Mouse (Mus musculus) testis, postnatal 14 days (tissue): Measurements from ENCODE around the gene Sergef.

Experiments used
- DNase-seq: peaks from one replicate; pipeline ENCODE4 v3.0.0; 2021; ENCODE audit warnings: low spot score

Gene Sergef

DNA sequence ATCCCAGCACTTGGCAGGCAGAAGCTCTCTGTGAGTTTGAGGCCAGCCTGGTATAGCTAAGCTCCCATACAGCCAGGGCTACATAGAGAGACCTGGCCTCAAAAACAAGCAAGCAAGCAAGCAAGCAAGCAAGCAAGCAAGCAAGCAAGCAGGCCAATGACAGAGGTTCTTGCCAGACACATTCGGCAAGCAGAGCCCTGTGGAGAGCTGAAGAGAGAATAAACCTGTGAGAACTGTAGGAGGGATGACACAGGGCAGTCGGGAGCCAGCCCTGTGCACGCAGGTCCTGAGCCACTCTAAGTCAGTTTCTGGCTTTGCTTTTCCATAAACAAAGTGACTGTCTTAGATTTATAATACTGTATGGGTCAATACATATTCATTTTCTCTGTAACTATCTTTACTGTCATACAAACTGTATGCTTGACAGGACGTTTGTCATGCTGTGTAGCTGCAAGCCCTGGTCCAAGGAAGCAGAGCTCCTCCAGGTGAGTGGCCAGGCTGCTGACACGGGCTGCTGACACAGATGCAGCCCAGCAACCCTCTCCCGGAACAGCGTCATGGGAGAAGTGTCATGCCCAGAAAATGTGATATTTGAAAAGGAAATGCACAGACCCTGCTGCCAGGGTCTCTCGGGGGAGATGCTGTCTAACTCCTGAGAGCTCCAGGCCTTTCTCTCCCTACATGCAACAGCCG is 192.0 kb downstream of the Sergef start:
- DNase-seq = no peak

DNA sequence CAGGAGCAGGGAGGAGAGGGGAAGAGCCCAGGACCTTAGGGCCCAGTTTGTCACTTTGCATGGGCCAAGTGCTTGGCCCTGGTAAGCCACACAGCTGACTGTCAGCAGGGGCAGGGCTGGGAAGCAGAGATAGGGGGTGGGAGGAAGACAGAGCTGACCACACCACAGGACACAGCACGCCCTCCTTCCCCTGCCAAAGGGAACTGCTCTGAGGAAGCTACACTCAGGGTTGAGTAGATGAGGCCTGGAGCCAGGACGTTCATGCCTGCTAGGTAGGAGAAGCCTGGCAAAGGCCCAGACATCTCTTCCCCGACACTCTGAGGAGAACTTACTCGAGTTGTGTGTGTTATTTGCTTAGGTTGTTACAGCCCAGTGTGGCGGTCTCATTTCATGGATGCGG is 193.7 kb downstream of the Sergef start:
- no peak for DNase-seq

DNA sequence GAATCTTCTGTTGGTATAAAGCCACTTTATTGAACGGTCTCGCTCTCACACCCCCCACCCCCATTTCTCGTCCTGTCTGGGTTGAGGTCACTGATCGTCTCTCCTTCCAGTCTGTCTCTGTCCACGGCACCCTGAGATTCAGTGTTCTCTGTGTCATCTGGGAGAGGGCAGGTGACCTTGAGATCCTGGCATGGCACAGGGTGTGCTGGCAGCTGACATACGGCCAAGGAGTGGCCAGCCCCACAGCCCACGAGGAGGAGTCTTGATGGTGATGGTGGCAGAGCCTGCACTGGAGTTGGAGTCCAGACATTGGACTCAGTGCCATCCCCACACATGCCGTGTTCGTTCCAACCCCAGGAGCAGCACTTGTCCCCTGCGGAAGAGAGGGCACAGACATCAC is 196.4 kb downstream of the Sergef start:
- no peak for DNase-seq

DNA sequence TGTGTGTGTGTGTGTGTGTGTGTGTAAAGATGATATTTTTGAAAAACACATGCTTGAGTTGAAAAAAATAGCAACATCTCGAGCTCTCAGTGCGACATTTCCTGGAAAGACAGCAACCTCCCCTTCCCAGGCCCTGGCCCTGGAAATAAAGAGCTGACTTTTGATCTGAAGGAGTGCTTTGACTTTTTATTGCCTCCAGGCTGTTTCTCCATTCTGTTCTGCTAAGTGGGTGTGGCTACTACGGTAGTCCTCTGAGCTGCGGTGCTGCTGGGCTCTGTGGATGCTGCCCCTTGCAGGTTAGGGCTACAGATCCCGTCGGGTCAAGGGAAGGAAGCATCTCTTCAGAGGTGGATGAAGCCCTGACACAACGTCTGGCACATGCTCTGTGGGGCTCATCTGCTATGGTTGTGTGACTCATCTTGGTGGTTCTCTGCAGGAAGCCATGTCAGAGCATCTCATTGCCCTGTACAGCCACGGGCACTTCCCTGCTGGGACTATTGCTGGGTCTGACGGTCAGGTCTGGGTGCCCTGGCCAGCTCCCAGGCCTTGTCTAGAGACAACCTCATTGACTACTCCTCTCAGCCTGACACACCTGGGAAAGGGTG is 201.0 kb downstream of the Sergef start:
- no peak for DNase-seq

DNA sequence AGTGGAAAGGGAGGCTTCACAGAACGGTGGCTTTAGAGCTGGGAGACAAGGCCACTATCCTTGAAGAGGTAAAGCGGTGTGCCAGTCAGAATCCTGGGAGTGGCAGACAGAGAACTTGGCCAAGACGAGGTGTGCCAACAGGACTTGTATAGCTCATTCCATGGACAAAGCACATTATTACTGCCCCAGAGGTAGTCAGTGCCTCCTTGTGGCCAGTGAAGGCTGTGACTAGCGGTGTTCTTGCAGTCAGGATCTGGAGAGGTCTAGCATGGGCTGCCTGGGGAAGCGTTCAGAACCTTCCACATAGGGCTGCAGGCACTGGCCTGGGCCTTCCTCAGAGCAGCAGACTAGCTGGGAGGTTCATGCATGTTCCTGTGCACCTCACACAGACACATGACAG is 203.8 kb downstream of the Sergef start:
- no peak for DNase-seq

DNA sequence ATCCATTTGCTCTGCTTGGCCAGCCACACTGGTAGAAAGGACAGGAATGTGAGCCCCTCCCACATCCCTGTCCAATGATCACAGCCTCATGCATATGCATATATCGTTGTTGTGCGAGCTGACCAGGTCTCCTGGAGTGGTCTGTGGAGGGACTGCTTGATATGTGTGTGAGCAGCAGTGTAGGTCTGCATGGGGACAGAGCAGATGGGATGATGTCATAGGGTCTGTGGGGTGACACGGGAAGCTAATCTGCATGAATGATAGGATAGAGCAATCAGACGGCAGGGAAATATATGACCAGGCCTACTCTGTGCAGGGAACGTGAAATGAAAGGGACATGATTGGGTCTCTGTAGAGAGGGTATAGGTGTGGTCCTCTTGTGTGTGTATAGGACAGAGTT is 205.7 kb downstream of the Sergef start:
- no peak for DNase-seq

DNA sequence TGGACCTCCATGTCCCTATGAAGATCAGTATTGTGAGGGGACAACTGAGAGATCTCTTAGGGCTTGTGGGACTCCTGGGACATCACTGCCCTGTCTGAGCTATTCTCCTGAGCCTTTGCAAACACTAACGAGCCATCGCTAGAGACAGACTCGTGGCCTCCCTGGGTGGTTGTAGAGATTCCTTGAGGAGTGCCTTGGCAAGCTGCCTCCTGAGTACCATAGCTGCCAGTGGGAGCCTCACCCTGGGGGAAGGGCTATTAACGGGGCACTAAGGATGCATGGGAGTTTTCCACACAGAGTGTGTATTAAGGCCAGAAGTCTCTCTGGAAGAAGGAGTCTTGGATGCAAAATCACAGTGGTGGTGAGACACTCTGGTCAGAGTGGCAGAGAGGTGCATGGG is 214.6 kb downstream of the Sergef start:
- DNase-seq = no peak

DNA sequence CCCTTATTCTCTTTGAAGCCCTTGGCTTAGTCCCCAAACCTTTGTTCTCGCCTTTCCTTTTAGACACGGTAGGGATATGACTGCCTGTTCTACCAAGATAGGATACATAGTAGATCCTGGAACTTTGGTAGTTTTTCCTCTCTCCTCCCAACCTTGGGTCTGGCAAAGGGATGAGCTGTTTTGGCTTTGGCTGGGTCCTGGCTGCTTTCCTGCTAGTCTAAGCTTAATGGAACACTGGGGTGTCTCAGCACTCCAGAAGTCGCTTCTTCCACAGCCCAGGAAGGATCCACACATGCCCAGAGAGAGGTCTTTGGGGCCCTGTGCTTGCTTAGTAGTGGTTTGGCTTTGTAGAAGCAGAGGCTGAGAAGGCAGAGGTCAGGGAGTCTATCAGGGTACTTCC is 215.7 kb downstream of the Sergef start:
- no peak for DNase-seq

DNA sequence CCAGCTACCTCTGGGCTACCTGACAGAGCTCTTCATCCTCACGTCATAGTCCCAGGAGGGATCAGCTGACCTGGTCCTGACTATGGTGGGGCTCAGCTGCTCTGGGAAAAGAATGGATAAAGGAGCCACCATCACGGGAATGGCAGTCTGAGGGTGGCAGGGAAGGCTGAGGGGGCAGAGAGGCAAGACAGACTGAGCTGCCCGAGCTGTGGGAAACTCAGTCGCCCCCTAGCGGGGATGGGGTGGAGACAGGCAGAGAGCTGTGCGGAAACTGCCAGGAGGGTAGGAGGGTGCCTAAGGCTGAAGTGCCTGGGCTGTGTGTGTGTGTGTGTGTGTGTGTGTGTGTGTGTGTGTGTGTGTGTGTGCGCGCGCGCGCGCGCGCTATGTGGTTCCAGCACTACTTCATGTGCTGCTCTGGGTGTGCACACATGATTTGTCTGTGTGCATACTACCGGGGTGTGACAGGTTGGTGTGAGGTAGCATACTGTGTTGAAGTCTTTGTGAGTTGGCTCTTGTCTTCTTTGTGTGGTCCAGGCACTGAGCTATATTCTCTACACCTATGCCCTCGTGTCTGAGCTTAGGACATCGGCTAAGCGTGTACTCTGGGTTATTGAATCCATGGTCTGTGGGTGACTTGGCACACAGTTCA is 216.7 kb downstream of the Sergef start:
- no peak for DNase-seq

DNA sequence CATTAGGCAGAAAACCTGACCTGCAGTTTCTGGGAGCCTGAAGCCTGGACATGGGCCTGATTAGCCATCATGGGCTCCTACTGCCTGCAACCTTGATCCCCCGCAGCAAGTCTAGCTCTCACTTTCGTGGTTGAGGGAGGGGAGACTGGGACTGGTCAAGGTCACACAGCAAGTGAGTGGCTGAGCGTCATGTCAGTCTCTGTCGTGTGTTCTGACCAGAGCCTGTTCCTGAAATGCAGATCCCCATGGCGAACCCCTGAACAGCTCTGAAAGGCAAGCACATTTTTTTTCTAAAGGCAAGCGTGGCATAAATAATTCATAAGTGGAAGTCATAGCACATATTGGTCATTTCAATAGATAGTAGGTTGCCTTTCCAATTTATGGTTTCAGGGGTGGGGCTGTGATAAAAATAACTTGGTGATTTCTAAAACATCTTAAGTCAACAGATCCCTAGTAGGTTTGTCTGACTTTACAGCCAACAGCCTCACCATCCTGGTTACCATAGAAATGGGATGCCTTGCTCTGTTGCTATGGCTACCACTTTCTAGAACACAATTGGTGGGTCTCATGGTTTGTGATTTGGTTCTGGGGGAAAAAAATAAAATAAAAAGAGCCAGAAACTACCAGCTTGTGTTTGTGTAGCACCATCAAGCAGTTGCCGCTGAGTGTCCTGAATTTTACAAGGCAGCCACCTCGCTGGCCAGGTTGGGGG is 217.4 kb downstream of the Sergef start:
- DNase-seq = no peak

DNA sequence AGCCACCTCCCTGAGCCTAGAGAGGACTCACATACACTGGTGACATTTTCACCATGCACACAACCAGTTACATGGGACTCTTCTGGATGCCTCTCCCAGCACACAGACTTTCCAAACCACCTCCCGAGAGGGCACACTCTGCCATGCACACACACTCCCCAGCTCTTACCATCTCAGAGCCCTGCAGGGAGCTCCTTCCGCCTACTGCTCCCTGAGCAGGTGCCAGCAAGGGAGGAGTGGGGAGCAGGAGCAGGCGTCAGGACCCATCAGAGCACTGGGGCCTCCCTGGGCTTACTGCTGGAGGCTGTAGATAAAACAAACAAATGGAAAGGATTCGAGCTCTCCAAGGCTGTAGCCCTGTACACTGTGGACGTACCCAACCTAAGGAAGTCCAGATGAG is 218.1 kb downstream of the Sergef start:
- no peak for DNase-seq

DNA sequence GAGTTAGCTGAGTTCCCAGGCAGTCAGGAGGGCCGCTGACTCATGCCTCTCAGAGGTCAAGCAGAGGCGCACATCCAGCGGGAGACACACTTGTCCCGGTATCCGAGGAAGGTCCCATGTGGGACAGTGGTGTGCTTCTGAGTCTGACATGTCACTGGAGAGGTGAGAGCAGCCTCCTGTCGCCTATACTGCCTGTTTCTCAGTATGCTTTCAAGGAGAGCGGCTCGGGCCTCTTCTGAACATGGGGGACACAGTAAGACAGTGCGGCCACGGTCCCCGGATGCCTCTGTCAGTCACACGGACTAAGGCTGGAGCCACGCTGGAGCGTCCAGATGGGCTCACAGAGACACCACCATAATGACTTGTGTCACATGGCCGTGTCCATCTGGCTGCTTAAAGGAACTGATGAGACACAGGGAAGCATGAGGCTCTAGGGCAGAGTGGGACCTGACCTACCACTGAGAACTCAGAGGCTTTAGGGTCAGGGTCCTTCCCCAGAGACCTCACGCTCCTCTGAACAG is 221.4 kb downstream of the Sergef start:
- DNase-seq = no peak

DNA sequence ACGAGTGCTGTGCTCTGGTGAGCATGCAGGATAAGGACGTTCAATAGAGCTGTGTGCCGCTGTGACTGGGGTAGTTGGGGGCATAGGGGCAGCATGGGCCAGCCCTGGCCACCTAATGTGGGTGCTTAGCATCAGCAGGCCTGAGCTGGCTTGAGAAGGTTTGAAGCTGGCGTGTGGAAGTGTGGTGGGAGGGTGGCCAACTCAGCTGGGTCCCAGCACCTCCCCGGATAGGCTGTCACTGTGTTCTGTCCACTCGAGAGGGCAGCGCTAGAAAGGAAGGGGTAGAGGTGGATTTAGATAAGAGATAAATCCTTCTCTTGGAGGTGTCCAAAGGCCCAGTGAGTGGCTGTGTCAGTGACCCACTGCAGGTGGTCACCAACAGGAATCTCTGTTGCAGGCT is 222.1 kb downstream of the Sergef start:
- DNase-seq = no peak

DNA sequence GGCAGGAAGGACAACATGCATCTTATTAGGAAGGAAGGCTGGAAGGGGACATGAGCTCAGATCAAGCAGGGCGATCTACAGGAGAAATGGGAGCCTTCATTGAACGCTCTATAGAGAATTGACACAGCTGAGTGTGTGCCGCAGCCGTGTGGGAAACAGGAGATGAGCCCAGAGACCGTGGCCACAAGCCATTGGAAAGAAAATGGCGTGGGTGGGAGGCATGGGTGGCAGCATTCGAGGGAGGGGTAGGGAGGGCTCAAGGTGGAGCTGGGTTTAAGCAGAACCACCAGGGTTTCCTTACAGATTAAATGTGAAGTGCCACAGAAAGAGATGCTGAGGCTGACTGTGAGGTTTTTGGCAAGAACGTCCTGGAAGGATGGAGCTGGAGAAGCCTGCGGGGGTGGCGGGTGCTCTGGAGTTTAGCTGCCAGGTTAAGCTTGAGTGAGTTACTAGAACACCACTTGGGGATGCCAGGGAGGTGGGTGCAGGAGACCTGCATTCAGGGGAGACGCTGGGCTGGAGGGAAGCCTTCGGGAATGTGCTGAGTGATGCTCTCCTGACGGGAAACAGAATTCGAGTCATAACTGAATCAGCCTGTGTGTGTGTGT is 223.7 kb downstream of the Sergef start:
- no peak for DNase-seq

DNA sequence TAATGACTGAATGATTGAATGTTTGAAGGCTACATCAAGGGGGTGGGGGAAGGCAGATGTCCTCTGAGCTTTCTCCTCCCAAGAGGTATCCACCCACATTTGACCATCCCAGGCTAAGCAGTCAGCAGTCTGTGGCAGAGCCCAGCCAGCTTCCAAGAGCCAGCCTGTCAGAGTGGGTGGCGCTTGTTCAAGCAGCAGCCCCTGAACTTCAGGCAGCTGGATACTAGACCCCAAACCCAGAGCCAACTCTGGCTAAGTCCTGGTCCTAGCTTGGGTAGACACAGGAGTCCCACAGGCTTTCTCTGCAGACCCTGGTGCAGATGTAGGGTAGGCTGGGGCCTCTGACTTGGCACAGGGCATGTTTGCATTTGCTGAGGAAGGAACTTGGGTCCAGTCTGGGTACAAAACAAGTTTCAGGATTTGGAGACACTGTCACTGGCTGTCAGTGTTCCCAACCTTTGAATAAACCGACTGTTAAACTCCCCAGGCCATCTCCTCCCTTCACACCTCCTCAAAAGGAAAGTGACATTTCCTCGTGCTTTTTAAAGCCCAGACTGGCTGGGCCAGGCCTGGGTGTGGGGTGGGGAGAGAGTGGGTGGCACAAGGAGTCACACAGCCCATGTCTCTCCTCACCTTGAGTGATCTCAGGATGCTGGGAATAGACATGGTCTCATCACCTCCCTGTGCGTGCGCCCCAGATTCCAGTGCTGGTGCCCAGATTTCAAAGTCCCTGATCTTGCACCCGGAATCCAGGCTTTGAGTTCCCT is 225.5 kb downstream of the Sergef start:
- no peak for DNase-seq

DNA sequence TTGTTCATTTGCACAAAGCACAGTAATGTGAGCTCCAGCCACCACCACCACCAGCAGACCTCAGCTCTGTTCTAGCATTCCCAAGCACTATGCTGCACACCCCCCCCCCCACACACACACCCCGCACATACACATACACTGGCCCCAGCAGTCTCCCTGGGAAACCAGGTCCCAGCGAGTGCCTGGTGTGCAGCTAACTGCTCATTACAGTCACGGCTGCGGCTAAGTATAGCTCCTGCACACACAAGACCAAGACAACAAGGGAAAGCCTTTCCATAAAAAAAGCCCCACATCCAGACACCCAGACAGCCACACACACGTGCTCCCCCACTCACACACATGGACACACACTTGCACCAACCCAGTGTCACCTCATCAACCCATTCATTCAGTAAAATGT is 226.8 kb downstream of the Sergef start:
- DNase-seq = no peak

DNA sequence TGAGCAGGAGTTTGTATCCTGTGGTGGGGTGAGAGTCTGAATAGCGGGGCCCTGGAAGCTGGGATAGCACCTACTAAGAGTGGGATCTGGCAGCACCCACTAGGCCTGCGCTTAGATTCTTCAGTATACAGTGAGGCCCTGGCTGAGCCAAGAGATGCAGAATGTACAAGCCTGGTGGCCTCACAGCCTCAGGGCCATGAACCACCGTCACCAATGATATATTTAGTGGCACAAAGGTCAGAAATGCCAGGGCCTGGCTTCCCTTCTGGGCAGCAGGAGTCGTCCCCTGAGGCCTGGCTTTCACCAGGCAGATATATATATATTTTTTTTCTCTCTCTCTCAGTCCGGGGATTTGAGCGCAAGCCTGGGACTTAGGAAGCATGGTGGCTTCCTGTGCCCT is 228.9 kb downstream of the Sergef start:
- no peak for DNase-seq

DNA sequence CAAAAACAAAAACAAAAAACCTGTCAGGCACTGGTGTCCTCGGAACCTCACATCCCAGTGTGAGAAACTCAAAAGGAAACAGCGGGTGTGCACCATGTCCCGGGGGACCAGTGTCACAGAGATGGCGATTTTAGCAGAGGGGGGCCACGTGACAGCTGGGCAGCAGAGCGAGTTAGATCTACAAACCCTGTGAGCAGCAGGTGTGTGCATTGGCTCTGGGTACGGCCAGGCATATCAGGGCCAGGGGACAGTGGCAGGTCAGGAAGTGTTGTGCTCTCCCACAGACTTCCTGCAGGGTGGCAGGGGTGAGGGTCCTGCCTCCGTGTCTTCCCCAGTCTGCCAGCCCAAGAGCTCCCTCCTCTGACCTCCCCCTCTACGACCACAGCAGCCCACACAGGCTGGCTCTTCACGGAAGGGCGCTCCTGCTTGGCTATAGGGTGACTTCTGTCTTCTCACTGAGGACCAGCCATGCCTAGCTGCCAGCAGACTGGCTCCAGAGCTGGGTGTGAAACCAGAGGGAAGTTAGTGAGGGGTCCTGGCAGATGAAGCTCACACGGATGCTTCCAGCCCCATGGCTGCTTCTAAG is 230.3 kb downstream of the Sergef start:
- DNase-seq = no peak

DNA sequence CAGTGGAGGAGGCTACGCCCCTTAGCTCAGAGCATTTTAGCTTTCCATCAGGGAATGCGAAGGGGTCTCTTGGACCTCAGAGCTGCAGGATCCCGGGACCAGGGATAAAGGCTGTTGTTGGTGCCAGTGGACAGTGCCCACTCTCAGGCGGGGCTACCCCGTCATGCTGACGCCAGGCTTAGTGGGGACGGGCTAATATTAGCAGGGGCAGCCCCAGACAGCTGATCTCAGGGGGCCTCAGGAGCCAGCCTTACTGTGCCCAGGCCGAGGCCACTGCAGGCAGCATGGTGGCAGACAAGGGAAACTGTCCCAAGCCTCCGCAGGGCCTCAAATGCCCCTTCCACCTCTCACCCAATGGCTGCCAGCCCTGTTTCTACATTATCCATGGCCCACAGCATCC is 231.0 kb downstream of the Sergef start:
- no peak for DNase-seq

DNA sequence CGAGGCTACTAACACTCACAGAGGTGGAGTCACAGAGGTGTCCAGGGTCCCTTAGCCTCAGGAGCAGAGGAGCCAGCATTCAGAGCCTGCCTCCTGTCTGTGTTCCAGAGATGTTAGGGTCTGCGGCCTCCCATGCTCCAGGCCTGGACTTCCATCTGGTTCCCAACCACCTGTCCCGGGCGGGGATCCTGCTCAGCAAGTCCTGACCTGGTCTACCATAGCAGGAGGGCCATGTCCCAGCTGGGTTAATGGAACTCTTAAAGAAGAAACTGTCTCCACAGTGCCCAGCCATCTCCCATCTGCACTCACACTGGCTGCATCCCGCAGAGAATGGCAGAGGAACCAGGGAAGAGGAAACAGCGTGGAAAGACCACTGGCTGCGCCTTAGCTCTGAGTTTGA is 234.9 kb downstream of the Sergef start:
- DNase-seq = no peak
